19 mouse cellular contexts compared by ENCODE assay signal in genomic region chr2:123887587-123887986, GRCm38 (mm10).
"Had no signal": no experiment of that assay in that cellular context is flagged by ENCODE, and none has a peak within 500 bp of the region (broad histone marks: within the 10 kb centered on the region; RNA-seq: fewer than 3 reads in every experiment).

No protein-coding gene starts in this region.

- DNase-seq: kidney, adult 8-10 months; kidney, postnatal 36 days; layer of hippocampus, postnatal 36 days; left cerebral cortex, postnatal 4 days; liver, embryonic 13.5 days; thymus, adult 18-20 months; thymus, postnatal 14 days had no signal

- H3K27ac ChIP-seq: hindbrain, embryonic 14.5 days; hindbrain, postnatal 0 days; kidney, embryonic 15.5 days; left cerebral cortex, adult 2 months; limb, embryonic 12.5 days; limb, embryonic 15.5 days; liver, embryonic 13.5 days; midbrain, embryonic 10.5 days; midbrain, embryonic 13.5 days had no signal

- H3K4me1 ChIP-seq: kidney, embryonic 15.5 days; limb, embryonic 12.5 days; limb, embryonic 15.5 days; liver, embryonic 13.5 days; megakaryocyte, embryonic 14.5 days; midbrain, embryonic 10.5 days; midbrain, embryonic 13.5 days had no signal

- H3K4me2 ChIP-seq: hindbrain, embryonic 14.5 days; kidney, embryonic 15.5 days; limb, embryonic 12.5 days; limb, embryonic 15.5 days; liver, embryonic 13.5 days; midbrain, embryonic 13.5 days had no signal

- H3K36me3 ChIP-seq: kidney, embryonic 15.5 days; limb, embryonic 12.5 days; limb, embryonic 15.5 days; liver, embryonic 13.5 days; midbrain, embryonic 10.5 days; midbrain, embryonic 13.5 days had no signal

- ATAC-seq: hindbrain, postnatal 0 days; inflammation-experienced regulatory T-cells, adult 6 months; intestine, embryonic 16.5 days; midbrain, embryonic 13.5 days; midbrain, embryonic 16.5 days had no signal

- H3K4me3 ChIP-seq: kidney, embryonic 15.5 days; left cerebral cortex, adult 2 months; limb, embryonic 12.5 days; limb, embryonic 15.5 days; liver, embryonic 13.5 days; megakaryocyte, embryonic 14.5 days; midbrain, embryonic 10.5 days; midbrain, embryonic 13.5 days had no signal

- H3K9me3 ChIP-seq: kidney, embryonic 15.5 days; limb, embryonic 12.5 days; limb, embryonic 15.5 days; liver, embryonic 13.5 days; megakaryocyte, embryonic 14.5 days; midbrain, embryonic 10.5 days; midbrain, embryonic 13.5 days had no signal

- H3K9ac ChIP-seq: hindbrain, embryonic 14.5 days; kidney, embryonic 15.5 days; limb, embryonic 12.5 days; limb, embryonic 15.5 days; liver, embryonic 13.5 days; midbrain, embryonic 13.5 days had no signal

- H3K27me3 ChIP-seq: kidney, embryonic 15.5 days; limb, embryonic 12.5 days; limb, embryonic 15.5 days; liver, embryonic 13.5 days; megakaryocyte, embryonic 14.5 days; midbrain, embryonic 13.5 days had no signal
